Mouse (Mus musculus) kidney, adult 9 months (tissue): ENCODE data around the gene Sox30.

ENCODE experiments used
- DNase-seq: peaks from one replicate; pipeline ENCODE4 v3.0.0; 2022

Sox30 gene

DNA sequence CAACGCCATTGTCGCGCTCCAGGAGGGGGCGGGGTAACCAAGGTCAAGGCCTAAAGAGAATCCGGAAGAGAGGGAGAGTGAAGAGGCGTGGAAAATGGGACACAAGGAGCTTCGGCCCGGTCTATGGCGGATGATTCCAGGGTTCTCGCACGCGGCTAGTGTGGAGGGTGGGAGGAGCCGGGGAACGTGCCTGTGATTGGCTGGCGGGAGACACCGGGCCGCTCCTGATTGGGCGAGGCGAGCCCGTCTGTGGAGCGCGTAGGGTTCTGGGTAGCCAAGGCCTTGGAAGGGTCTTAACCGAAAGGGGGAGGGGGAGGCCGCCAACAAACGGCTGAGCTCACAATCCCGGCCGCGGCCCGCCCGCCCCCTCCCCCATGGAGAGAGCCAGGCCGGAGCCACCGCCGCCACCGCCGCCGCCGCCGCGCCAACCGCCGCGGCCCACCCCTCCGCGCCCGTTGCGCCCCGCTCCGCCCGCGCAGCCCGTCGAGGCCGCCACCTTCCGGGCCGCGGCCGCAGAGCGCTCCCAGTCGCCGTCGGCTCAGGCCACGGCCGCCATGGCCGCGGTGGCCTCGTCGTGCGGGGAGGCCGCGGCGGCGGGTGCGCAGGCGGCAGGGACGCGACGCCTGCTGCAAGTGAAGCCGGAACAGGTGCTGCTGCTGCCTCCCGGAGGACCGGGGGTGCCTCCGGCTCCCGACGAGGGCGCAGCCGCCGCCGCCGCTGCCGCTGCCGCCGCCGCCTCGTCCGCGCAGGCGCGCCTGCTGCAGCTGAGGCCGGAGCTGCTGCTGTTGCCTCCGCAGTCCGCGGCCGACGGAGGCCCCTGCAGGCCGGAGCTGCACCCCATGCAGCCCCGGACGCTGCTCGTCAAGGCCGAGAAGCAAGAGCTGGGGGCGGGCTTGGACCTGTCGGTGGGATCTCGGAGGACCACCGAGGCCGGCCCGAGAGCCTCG lies at the start of gene Sox30:
Gene Sox30, plus strand, starts transcription at position 365 of the 947 bp plus-strand sequence.
- peak; percentile 26 for DNase-seq

GRCm38 (mm10) chr11:45932771-45933170 lies 47.3 kb upstream of the Sox30 start:
- no peak for DNase-seq

- no peak for DNase-seq
Measured at GRCm38 (mm10) chr11:45937478-45937877, 42.6 kb upstream of the Sox30 start.

DNA sequence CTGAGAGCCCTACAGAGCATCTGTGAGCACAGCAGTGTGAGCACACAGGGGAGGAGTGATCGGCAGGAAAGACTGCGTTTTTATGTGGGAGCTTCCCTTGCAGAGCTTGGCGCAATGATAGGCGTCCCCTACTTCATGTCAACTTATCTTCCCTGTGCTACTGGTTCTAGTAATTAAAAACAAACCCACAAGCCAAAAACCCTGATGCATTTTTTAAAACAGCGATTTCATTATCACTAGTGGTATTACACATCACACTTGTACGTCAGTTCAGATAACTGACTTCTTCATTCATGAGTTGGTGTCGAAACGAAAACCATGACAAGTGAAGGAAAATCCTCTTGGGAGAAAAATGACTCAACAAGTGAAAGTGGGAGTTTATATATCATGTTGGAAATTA lies 41.2 kb upstream of the Sox30 start:
- DNase-seq: no peak

DNA sequence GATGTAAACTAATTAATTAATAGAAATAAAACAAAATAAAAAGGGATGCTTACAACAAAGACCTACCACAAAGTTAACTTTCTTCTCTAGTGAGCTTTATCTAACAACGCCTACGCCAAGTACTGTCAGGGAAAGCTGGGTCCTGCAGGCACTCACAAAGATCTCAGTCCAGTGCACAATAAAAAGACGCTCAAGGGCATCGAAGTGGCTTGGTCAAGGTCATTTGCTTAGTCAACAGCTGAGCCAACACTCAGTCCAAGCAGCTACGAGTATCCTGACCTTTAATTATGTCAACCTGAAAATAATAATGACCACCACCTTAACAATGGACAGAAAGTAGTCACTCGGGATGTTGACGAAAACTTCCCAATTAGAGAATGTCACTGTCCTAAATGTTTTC lies 37.8 kb upstream of the Sox30 start:
- no peak for DNase-seq

- no peak for DNase-seq
Measured at GRCm38 (mm10) chr11:45943108-45943705, 36.9 kb upstream of the Sox30 start.

- DNase-seq: no peak
Measured at GRCm38 (mm10) chr11:45943891-45944642, 36.0 kb upstream of the Sox30 start.

GRCm38 (mm10) chr11:45944643-45945156 lies 35.4 kb upstream of the Sox30 start, which contains the start of gene Lsm11:
TSS of gene Lsm11 (minus strand) at chr11:45944935.
- DNase-seq: peak; percentile 98

DNA sequence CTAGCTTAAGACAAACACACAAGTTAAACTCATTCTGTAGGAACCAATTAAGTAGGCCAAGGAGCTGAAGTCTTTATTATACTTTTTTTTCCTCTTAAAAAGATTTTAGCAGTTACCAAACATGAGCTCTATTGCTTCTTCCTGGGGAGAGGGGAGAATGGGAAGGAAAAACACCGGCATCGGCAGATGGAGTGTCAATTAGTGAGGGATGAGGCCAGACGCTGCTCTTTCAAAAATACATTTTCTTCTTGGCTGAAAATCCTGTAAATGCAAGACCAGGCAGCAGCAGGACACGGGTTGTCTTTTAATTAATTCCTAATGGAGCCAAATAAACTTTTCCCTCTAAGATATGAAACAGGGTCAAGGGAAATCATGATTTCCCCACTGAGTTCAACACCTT lies 33.3 kb upstream of the Sox30 start:
- no peak for DNase-seq

DNA sequence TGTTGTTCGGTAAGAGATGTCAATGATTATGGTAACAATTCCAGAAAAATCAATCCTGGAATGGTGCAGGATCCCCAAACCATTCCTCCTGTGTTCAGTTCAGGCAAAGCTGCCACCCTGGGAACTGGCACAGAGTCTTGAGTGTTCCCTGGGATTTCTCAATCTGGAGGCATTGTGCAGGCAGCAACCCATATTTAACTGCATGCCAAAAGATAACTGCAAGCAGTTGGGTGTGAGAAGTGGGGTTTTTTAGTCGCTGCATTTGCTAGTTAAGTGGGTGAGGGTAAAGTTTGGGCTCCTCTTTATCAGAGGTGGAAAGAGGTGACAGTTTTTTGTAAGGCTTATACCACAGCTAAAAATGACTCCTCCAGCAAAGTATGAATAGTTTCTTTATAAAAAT lies 32.6 kb upstream of the Sox30 start:
- DNase-seq: no peak

GRCm38 (mm10) chr11:45955127-45955627 lies 24.9 kb upstream of the Sox30 start, which contains the start of gene Thg1l:
TSS of gene Thg1l (minus strand) at chr11:45955494.
- peak; percentile 95 for DNase-seq

GRCm38 (mm10) chr11:45959598-45959997 lies 20.5 kb upstream of the Sox30 start:
- no peak for DNase-seq

DNA sequence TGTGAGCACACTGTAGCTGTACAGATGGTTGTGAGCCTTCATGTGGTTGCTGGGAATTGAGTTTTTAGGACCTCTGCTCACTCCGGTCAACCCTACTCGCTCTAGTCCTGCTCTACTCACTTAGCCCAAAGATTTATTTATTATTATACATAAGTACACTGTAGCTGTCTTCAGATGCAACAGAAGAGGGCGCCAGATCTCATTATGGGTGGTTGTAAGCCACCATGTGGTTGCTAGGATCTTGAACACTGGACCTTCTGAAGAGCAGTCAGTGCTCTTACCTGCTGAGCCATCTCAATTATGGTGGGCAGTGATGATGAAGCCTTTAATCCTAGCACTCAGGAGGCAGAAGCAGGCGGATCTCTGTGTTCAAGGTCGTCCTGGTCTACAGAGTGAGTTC lies 20.1 kb upstream of the Sox30 start:
- no peak for DNase-seq

GRCm38 (mm10) chr11:45966896-45967295 lies 13.2 kb upstream of the Sox30 start:
- DNase-seq: no peak

GRCm38 (mm10) chr11:45968466-45968865 lies 11.6 kb upstream of the Sox30 start:
- no peak for DNase-seq

- DNase-seq: no peak
Measured at GRCm38 (mm10) chr11:45973635-45974034, 6.5 kb upstream of the Sox30 start.

GRCm38 (mm10) chr11:45974466-45974865 lies 5.6 kb upstream of the Sox30 start:
- DNase-seq: no peak

GRCm38 (mm10) chr11:45976061-45976460 lies 4.0 kb upstream of the Sox30 start:
- DNase-seq: no peak

GRCm38 (mm10) chr11:45980893-45981253 lies 763 bp downstream of the Sox30 start:
- DNase-seq: no peak

DNA sequence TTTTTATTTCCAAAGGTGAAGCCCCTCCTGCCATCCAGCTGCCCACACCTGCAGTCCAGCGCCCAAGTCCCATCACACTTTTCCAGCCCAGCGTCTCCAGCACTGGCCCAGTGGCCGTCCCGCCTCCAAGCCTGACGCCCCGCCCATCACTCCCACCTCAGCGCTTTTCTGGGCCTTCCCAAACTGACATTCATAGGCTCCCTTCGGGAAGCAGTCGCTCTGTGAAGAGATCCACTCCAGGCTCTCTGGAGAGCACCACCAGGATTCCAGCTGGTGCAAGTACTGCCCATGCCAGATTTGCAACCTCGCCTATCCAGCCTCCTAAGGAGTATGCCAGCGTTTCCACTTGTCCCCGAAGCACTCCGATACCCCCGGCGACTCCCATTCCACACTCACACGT lies 11.5 kb downstream of the Sox30 start:
- DNase-seq: no peak

DNA sequence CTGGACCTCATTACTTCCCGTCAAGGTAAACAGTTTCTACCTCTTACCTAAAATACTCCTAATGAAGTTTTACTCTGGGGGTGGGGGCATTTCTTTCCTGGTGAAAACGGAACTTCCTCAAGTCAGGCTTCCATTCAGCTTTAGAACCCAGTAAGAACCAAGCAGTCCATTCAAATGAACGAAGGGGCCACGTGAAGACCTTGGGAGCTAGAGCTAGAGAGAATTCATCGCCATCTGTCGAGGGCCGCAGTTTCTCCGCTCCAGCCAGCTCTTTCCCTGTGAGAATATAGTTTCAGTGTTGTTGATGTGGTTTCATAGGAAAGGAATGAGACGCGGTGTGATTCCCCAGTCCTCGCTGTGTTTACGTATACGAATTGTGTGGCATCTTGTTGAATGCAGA lies 12.0 kb downstream of the Sox30 start:
- no peak for DNase-seq

DNA sequence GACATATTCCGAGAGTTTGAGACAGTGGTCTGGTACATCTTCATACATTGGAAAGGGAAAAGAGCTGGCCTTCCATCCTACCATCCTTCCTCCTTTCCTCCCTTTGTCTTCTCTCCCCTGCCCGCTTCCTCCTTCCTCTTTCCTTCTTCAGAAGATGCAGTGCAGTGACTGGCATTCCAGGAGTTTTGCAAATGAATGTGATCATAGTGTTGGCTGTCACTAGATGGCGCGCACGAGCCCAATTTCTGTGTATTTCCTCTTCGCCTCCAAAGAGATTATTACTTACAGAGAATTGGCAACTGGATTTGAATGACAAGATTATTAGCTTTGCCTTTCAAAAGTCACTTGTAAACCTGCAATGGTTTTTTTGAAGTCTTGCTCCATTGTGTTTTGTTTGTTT lies 36.0 kb downstream of the Sox30 start:
- peak; percentile 57 for DNase-seq

- no peak for DNase-seq
Measured at GRCm38 (mm10) chr11:46020246-46020645, 40.1 kb downstream of the Sox30 start.
